Mouse (Mus musculus) liver, postnatal 0 days (tissue): ENCODE results near the gene Cryl1. TPM values are rescaled to one million over a fixed set of nuclear protein-coding genes. Genes with fewer than 3 reads are reported as not detected.

Experiments
- ATAC-seq: fragments of 200-750 bp; cut with Nextera tagmentation; 2 replicates; pipeline ENCODE4 v1.8.0; 2017; ENCODE audit warnings: mild to moderate bottlenecking, moderate library complexity
- DNase-seq: peaks from one replicate; pipeline ENCODE4 v3.0.0-alpha.2; 2016
- H3K27ac ChIP-seq: fragments of 300-500 bp; sonication (generic); 2 replicates; pipeline ENCODE4 v1.5.1; 2014; ENCODE audit warnings: antibody characterized with exemption, moderate library complexity, mild to moderate bottlenecking, low read depth
- H3K27me3 ChIP-seq: fragments of 300-500 bp; sonication (generic); 2 replicates; pipeline ENCODE4 v1.6.1; 2014; ENCODE audit warnings: low read length, control low read depth, mixed read lengths; ENCODE audit not compliant: insufficient read depth
- H3K36me3 ChIP-seq: fragments of 300-500 bp; sonication (generic); replicated peaks from 2 replicates; pipeline ENCODE4 v1.6.1; 2014; ENCODE audit warnings: mild to moderate bottlenecking, control low read depth, low read length, moderate library complexity, mixed read lengths; ENCODE audit not compliant: insufficient read depth
- H3K4me1 ChIP-seq: fragments of 300-500 bp; sonication (generic); 2 replicates; pipeline ENCODE4 v1.6.1; 2014; ENCODE audit warnings: antibody characterized with exemption, mild to moderate bottlenecking, control low read depth; ENCODE audit not compliant: insufficient read depth
- H3K4me2 ChIP-seq: fragments of 300-500 bp; sonication (generic); 2 replicates; pipeline ENCODE4 v1.6.1; 2014; ENCODE audit warnings: low read depth, mild to moderate bottlenecking, low read length, moderate library complexity, mixed read lengths
- H3K4me3 ChIP-seq: fragments of 300-500 bp; sonication (generic); 2 replicates; pipeline ENCODE4 v1.5.1; 2014; ENCODE audit warnings: low read depth, low read length
- H3K9ac ChIP-seq: fragments of 300-500 bp; sonication (generic); replicated peaks from 2 replicates; pipeline ENCODE4 v1.6.1; 2014; ENCODE audit warnings: mild to moderate bottlenecking, moderate library complexity
- H3K9me3 ChIP-seq: fragments of 300-500 bp; sonication (generic); 2 replicates; pipeline ENCODE4 v1.6.1; 2016; ENCODE audit warnings: mild to moderate bottlenecking, control low read depth, low read length, mixed read lengths
- CTCF ChIP-seq: sonication (generic); IDR thresholded peaks from 2 replicates; pipeline ENCODE4 v1.5.1; 2016; ENCODE audit warnings: antibody characterized with exemption, low read depth
- EP300 ChIP-seq: IDR thresholded peaks from 2 replicates; pipeline ENCODE4 v1.6.1; 2016; ENCODE audit warnings: antibody characterized with exemption, low read depth, mild to moderate bottlenecking
- WGBS: fragments of 180-500 bp; shearing (Covaris S2); extraction: QIAGEN DNeasy Blood & Tissue Kit; methylation state at CpG from one replicate; pipeline ENCODE4 v1.1.7; 2014; ENCODE audit not compliant: insufficient replicate concordance; 5-methylcytosine and 5-hydroxymethylcytosine counted together
- polyA plus RNA-seq: library from polyadenylated mRNA; unstranded; fragments of >200 nt; fragmentation: Nextera tagmentation; extraction: Ambion mirVana; gene quantifications from 2 replicates; pipeline ENCODE4 v1.2.1, GENCODE M21; 2015

Gene Cryl1
- polyA plus RNA-seq, 1 experiment from 2014 or later = 6.7 TPM

GRCm38 (mm10) chr14:57348155-57348554 lies 50.2 kb downstream of the Cryl1 start:
- ATAC-seq (no peak), DNase-seq (no peak)
- TF ChIP-seq CTCF (no peak), EP300 (no peak)
- Histone ChIP-seq H3K4me3 (no peak overlapping the region), H3K4me2 (no peak overlapping the region), H3K9me3 (no peaks in the 10 kb centered on the region), H3K36me3 (no peaks in the 10 kb centered on the region), H3K27ac (no peak overlapping the region), H3K4me1 (no peaks in the 10 kb centered on the region), H3K27me3 (no peaks in the 10 kb centered on the region), H3K9ac (no peak overlapping the region)
- 80% methylated on average over 4 of the region's 4 CpGs for WGBS

- no peaks in the 10 kb centered on the region for H3K9me3 ChIP-seq
- WGBS = 82% methylated on average over 3 of the region's 3 CpGs
- no peak overlapping the region for H3K9ac ChIP-seq
- H3K4me3 ChIP-seq = no peak overlapping the region
- DNase-seq (no peak), ATAC-seq (no peak)
- no peaks in the 10 kb centered on the region for H3K27me3 ChIP-seq
- H3K27ac ChIP-seq = no peak overlapping the region
- H3K4me1 ChIP-seq = no peaks in the 10 kb centered on the region
- peak; percentile 25 for TF ChIP-seq CTCF
- no peak for TF ChIP-seq EP300
- no peak overlapping the region for H3K4me2 ChIP-seq
- H3K36me3 ChIP-seq = no peaks in the 10 kb centered on the region
Observed at GRCm38 (mm10) chr14:57346135-57346534, 52.2 kb downstream of the Cryl1 start.

- Histone ChIP-seq H3K27me3 (no peaks in the 10 kb centered on the region), H3K4me1 (no peaks in the 10 kb centered on the region), H3K4me2 (peak overlapping the region; percentile 57), H3K36me3 (no peaks in the 10 kb centered on the region), H3K4me3 (peak overlapping the region; percentile 22), H3K9me3 (no peaks in the 10 kb centered on the region), H3K27ac (peak overlapping the region; percentile 25; the same call in 1 of the 2 replicates), H3K9ac (0 out of 2 replicates have a peak overlapping the region, but pooled peaks have one; percentile 8)
- WGBS = 42% methylated on average over 25 of the region's 25 CpGs
- ATAC-seq (peak; percentile 33; the same call in 1 of the 2 replicates), DNase-seq (no peak)
- TF ChIP-seq EP300 (no peak), CTCF (no peak)
Observed at GRCm38 (mm10) chr14:57344781-57345492, 53.4 kb downstream of the Cryl1 start.

- DNase-seq = no peak
Observed at GRCm38 (mm10) chr14:57343057-57343750, 55.1 kb downstream of the Cryl1 start.

GRCm38 (mm10) chr14:57342316-57343055 lies 55.8 kb downstream of the Cryl1 start:
- ATAC-seq = no peak
- no peaks in the 10 kb centered on the region for H3K4me1 ChIP-seq
- 74% methylated on average over 6 of the region's 6 CpGs for WGBS

More at GRCm38 (mm10) chr14:57343057-57343750, 55.1 kb downstream of the Cryl1 start:
- no peaks in the 10 kb centered on the region for H3K27me3 ChIP-seq
- no peaks in the 10 kb centered on the region for H3K9me3 ChIP-seq
- no peak overlapping the region for H3K4me3 ChIP-seq
- no peak for ATAC-seq
- no peak overlapping the region for H3K9ac ChIP-seq
- H3K27ac ChIP-seq = no peak overlapping the region
- no peaks in the 10 kb centered on the region for H3K4me1 ChIP-seq
- 66% methylated on average over 15 of the region's 15 CpGs for WGBS
- no peak for TF ChIP-seq CTCF
- TF ChIP-seq EP300 = no peak
- H3K4me2 ChIP-seq = no peak overlapping the region
- H3K36me3 ChIP-seq = no peaks in the 10 kb centered on the region

GRCm38 (mm10) chr14:57338666-57339065 lies 59.7 kb downstream of the Cryl1 start:
- ATAC-seq (no peak), DNase-seq (no peak)
- no peak overlapping the region for H3K9ac ChIP-seq
- no peak overlapping the region for H3K4me2 ChIP-seq
- H3K4me1 ChIP-seq = no peaks in the 10 kb centered on the region
- TF ChIP-seq EP300 = no peak
- no peak for TF ChIP-seq CTCF
- no peak overlapping the region for H3K4me3 ChIP-seq
- 58% methylated on average over 6 of the region's 6 CpGs for WGBS
- H3K9me3 ChIP-seq = no peaks in the 10 kb centered on the region
- no peaks in the 10 kb centered on the region for H3K27me3 ChIP-seq
- no peaks in the 10 kb centered on the region for H3K36me3 ChIP-seq
- H3K27ac ChIP-seq = no peak overlapping the region

More at GRCm38 (mm10) chr14:57342316-57343055, 55.8 kb downstream of the Cryl1 start:
- H3K4me2 ChIP-seq = no peak overlapping the region
- no peaks in the 10 kb centered on the region for H3K9me3 ChIP-seq
- no peak overlapping the region for H3K27ac ChIP-seq
- H3K9ac ChIP-seq = no peak overlapping the region
- no peaks in the 10 kb centered on the region for H3K36me3 ChIP-seq
- H3K27me3 ChIP-seq = no peaks in the 10 kb centered on the region
- H3K4me3 ChIP-seq = no peak overlapping the region
- DNase-seq = no peak
- TF ChIP-seq CTCF (no peak), EP300 (no peak)
